Mouse (Mus musculus): ENCODE data around the gene Shank2.

DNA sequence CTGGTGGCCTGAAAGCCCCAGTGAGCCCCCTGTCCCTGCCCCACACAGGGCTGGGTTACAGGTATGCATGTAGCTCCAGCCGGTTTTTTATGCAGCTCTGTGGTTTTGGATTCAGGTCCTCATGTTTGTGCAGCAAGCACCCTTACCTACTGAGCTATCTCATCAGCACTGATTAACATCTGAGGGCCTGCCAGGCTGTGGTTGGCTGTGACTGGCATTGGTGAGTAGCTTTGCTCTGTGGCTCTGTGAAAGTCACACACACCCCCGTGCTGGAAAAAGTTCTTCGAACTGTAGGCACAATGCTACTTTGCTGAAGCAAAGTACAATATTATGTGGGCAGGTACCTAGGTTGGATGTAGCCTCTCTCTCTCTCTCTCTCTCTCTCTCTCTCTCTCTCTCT lies 204.1 kb downstream of the Shank2 start:
- TF ChIP-seq POLR2A (IDR thresholded peaks at IDR 0.05; ENCODE audit: borderline replicate concordance, control insufficient read depth, low read depth, low read length): no peak
- no peak for TF ChIP-seq CTCF (IDR thresholded peaks at IDR 0.05; ENCODE audit: control insufficient read depth, insufficient read depth, low read length)

Measured in bone marrow, adult 2 months (tissue).